Comparison of ENCODE assay signal across 21 mouse cellular contexts in genomic region chr2:141292847-141293246, GRCm38 (mm10).
DNase-seq lines count a peak whose midpoint lies in the region; ATAC-seq and TF ChIP-seq lines count a peak whose summit lies in the region.
"Had no signal": no experiment of that assay in that cellular context is flagged by ENCODE, and none has a peak within 500 bp of the region (broad histone marks: within the 10 kb centered on the region; RNA-seq: fewer than 3 reads in every experiment).

No protein-coding gene starts in this region.

- intact Hi-C loops in heart, postnatal 10 days (cut with DNase I) = no loop called here

- DNase-seq in Muller cell, postnatal 12 days (ENCODE audit: inconsistent ontology term) = peak; percentile 64
- peak; percentile 45 for DNase-seq in embryonic facial prominence, embryonic 10.5 days (ENCODE audit: low spot score)
- DNase-seq in forelimb bud, embryonic 11.5 days (ENCODE audit: low read depth, low spot score) = peak; percentile 86
- peak; percentile 78 for DNase-seq in limb, embryonic 14.5 days (ENCODE audit: low spot score)
- DNase-seq in heart, postnatal 10 days = no peak
- no peak for DNase-seq in hindbrain, embryonic 14.5 days (ENCODE audit: low spot score)
- DNase-seq: adrenal gland, adult 8-10 months; cerebellum, adult 18-20 months; cerebellum, postnatal 14 days; forebrain, postnatal 0 days; heart, postnatal 4 days; kidney, postnatal 36 days; thymus, adult 2 months; thymus, postnatal 4 days had no signal

- no peak overlapping the region for H3K4me2 ChIP-seq in limb, embryonic 14.5 days (replicated peaks; ENCODE audit: low read depth, low read length, severe bottlenecking)
- no peak overlapping the region for H3K4me2 ChIP-seq in intestine, embryonic 16.5 days (ENCODE audit: low read depth, low read length)
- no peak overlapping the region for H3K4me2 ChIP-seq in hindbrain, embryonic 14.5 days (replicated peaks)
- H3K4me2 ChIP-seq: heart, embryonic 15.5 days; hindbrain, embryonic 15.5 days; intestine, embryonic 15.5 days; midbrain, embryonic 11.5 days had no signal

- H3K36me3 ChIP-seq in embryonic facial prominence, embryonic 10.5 days (replicated peaks) = no peaks in the 10 kb centered on the region
- no peaks in the 10 kb centered on the region for H3K36me3 ChIP-seq in limb, embryonic 14.5 days (ENCODE audit: control insufficient read depth, insufficient read depth, low read length)
- H3K36me3 ChIP-seq in intestine, embryonic 16.5 days (ENCODE audit: control insufficient read depth, insufficient read depth, low read length) = no peaks in the 10 kb centered on the region
- no peaks in the 10 kb centered on the region for H3K36me3 ChIP-seq in hindbrain, embryonic 14.5 days (replicated peaks; ENCODE audit: control insufficient read depth, insufficient read depth)
- H3K36me3 ChIP-seq: forebrain, embryonic 10.5 days; heart, embryonic 15.5 days; hindbrain, embryonic 15.5 days; intestine, embryonic 15.5 days had no signal

- no peak overlapping the region for H3K9ac ChIP-seq in limb, embryonic 14.5 days (ENCODE audit: low read depth, low read length, severe bottlenecking)
- no peak overlapping the region for H3K9ac ChIP-seq in intestine, embryonic 16.5 days (ENCODE audit: low read depth, low read length)
- H3K9ac ChIP-seq in hindbrain, embryonic 14.5 days = no peak overlapping the region
- H3K9ac ChIP-seq: forebrain, postnatal 0 days; heart, embryonic 15.5 days; hindbrain, embryonic 15.5 days; intestine, embryonic 15.5 days had no signal

- peak; percentile 50; the same call in 1 of the 2 replicates for ATAC-seq in limb, embryonic 14.5 days (ENCODE audit: low FRiP score, low read depth)
- ATAC-seq in intestine, embryonic 16.5 days = no peak
- no peak for ATAC-seq in hindbrain, embryonic 14.5 days (ENCODE audit: low FRiP score)
- ATAC-seq: forebrain, postnatal 0 days; intestine, embryonic 15.5 days had no signal

- peak overlapping the region; percentile 19; the same call in 1 of the 2 replicates for H3K27ac ChIP-seq in embryonic facial prominence, embryonic 10.5 days (replicated peaks)
- 0 out of 2 replicates have a peak overlapping the region, but pooled peaks have one; percentile 28 for H3K27ac ChIP-seq in limb, embryonic 14.5 days (replicated peaks; ENCODE audit: low read depth, low read length)
- no peak overlapping the region for H3K27ac ChIP-seq in intestine, embryonic 16.5 days (ENCODE audit: low read length)
- H3K27ac ChIP-seq in hindbrain, embryonic 14.5 days = no peak overlapping the region
- H3K27ac ChIP-seq: forebrain, embryonic 10.5 days; heart, embryonic 15.5 days; hindbrain, embryonic 15.5 days; intestine, embryonic 15.5 days; stomach, postnatal 0 days had no signal

- WGBS in embryonic facial prominence, embryonic 10.5 days = 14% methylated on average over 3 of the region's 3 CpGs
- 9% methylated on average over 3 of the region's 3 CpGs for WGBS in limb, embryonic 14.5 days
- 34% methylated on average over 3 of the region's 3 CpGs for WGBS in intestine, embryonic 16.5 days
- 85% methylated on average over 3 of the region's 3 CpGs for WGBS in hindbrain, embryonic 14.5 days

- H3K4me1 ChIP-seq in embryonic facial prominence, embryonic 10.5 days = peaks cover 61% of the 10 kb centered on the region
- H3K4me1 ChIP-seq in limb, embryonic 14.5 days (ENCODE audit: control insufficient read depth, insufficient read depth, low read length) = peaks cover 8% of the 10 kb centered on the region
- H3K4me1 ChIP-seq in intestine, embryonic 16.5 days (ENCODE audit: control insufficient read depth, insufficient read depth, low read length) = peaks cover 8% of the 10 kb centered on the region
- H3K4me1 ChIP-seq in hindbrain, embryonic 14.5 days (replicated peaks; ENCODE audit: control insufficient read depth, insufficient read depth, low read length) = no peaks in the 10 kb centered on the region
- H3K4me1 ChIP-seq: hindbrain, embryonic 15.5 days had no signal

- no peak for TF ChIP-seq POLR2A in limb, embryonic 14.5 days (IDR thresholded peaks at IDR 0.05; ENCODE audit: borderline replicate concordance, extremely low read depth, insufficient read depth, insufficient read length)

- no peaks in the 10 kb centered on the region for H3K27me3 ChIP-seq in embryonic facial prominence, embryonic 10.5 days (replicated peaks; ENCODE audit: low read depth, poor library complexity, severe bottlenecking)
- H3K27me3 ChIP-seq in limb, embryonic 14.5 days (ENCODE audit: control insufficient read depth, insufficient read depth, low read length) = no peaks in the 10 kb centered on the region
- H3K27me3 ChIP-seq in intestine, embryonic 16.5 days (replicated peaks; ENCODE audit: control insufficient read depth, insufficient read depth, low read length) = no peaks in the 10 kb centered on the region
- no peaks in the 10 kb centered on the region for H3K27me3 ChIP-seq in hindbrain, embryonic 14.5 days (ENCODE audit: control insufficient read depth, insufficient read depth, low read length)
- H3K27me3 ChIP-seq: heart, embryonic 15.5 days; hindbrain, embryonic 15.5 days; intestine, embryonic 15.5 days had no signal

- H3K4me3 ChIP-seq in embryonic facial prominence, embryonic 10.5 days = no peak overlapping the region
- no peak overlapping the region for H3K4me3 ChIP-seq in limb, embryonic 14.5 days (replicated peaks; ENCODE audit: low read length)
- H3K4me3 ChIP-seq in intestine, embryonic 16.5 days (ENCODE audit: low read length) = no peak overlapping the region
- H3K4me3 ChIP-seq in hindbrain, embryonic 14.5 days (replicated peaks; ENCODE audit: low read length) = no peak overlapping the region
- H3K4me3 ChIP-seq: forebrain, embryonic 10.5 days; heart, embryonic 15.5 days; hindbrain, embryonic 15.5 days; intestine, embryonic 15.5 days had no signal

- no peaks in the 10 kb centered on the region for H3K9me3 ChIP-seq in embryonic facial prominence, embryonic 10.5 days
- H3K9me3 ChIP-seq in limb, embryonic 14.5 days (ENCODE audit: control insufficient read depth, low read length) = no peaks in the 10 kb centered on the region
- no peaks in the 10 kb centered on the region for H3K9me3 ChIP-seq in intestine, embryonic 16.5 days (ENCODE audit: control insufficient read depth, low read length)
- no peaks in the 10 kb centered on the region for H3K9me3 ChIP-seq in hindbrain, embryonic 14.5 days (ENCODE audit: control insufficient read depth, low read length)
- H3K9me3 ChIP-seq: forebrain, embryonic 10.5 days; heart, embryonic 15.5 days; hindbrain, embryonic 15.5 days; intestine, embryonic 15.5 days had no signal

Comparison
In these comparisons a context has a peak if more than half of its experiments do, and no peak if none do; other contexts are left out.
1. DNase-seq: peak in Muller cell, postnatal 12 days (single experiment), embryonic facial prominence, embryonic 10.5 days (single experiment), forelimb bud, embryonic 11.5 days (single experiment) and limb, embryonic 14.5 days (single experiment); none in heart, postnatal 10 days (0 of 2) and hindbrain, embryonic 14.5 days (single experiment).
2. H3K27ac ChIP-seq: peak in embryonic facial prominence, embryonic 10.5 days (single experiment) and limb, embryonic 14.5 days (single experiment); none in intestine, embryonic 16.5 days (single experiment) and hindbrain, embryonic 14.5 days (single experiment).